Mouse (Mus musculus) testis, postnatal 14 days (tissue): ENCODE measurements around the gene Gimap4.
A peak's percentile ranks its signal among the peaks of the same experiment; 100 is the strongest.

ENCODE experiments used
- DNase-seq: peaks from one replicate; pipeline ENCODE4 v3.0.0; 2021; ENCODE audit warnings: low spot score

Gimap4 gene

GRCm38 (mm10) chr6:48684319-48684718 lies at the start of gene Gimap4:
Gene Gimap4 (plus strand): TSS chr6:48684549.
- DNase-seq = no peak

DNA sequence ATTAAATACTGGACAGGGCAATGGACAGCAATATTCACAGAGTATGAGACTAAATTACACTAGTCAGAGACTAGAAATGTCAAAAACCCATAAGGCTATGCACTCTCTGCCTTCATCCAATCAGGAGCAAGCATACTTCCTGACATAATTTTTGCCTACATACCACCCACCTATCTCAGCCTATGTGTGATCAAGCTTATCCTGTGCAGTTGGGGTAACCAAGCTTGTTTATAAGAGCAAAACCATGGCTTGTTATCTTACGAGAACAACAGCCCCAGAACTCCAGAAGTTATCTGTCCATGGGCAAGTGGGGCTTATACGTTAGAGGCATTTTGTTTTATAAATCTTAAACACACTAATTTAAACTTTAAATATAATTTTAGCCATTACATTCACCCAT lies 49.2 kb upstream of the Gimap4 start:
- no peak for DNase-seq

DNA sequence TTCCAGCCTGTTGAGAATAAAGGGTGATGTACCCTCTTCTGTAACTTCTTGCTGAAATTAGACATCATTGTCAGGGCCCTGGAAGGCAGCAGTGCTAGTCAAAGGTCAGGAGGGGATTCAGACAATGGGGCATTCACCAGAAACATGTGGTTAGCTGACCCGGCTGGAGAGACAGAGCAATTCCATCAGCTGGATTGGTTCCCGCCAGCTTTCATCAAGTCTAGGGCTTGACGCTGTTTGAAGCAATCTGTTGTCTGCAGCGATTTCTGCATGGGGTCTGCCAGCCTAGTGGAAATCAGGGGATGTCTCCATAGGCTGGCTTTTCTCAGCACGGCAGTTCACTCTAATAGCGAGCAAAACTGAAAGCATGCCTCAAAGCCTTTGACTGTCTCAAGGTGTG lies 47.8 kb upstream of the Gimap4 start:
- no peak for DNase-seq

GRCm38 (mm10) chr6:48637811-48638500 lies 46.4 kb upstream of the Gimap4 start:
- DNase-seq = no peak

- no peak for DNase-seq
These were observed 45.8 kb upstream of the Gimap4 start for GRCm38 (mm10) chr6:48638553-48638952.

DNA sequence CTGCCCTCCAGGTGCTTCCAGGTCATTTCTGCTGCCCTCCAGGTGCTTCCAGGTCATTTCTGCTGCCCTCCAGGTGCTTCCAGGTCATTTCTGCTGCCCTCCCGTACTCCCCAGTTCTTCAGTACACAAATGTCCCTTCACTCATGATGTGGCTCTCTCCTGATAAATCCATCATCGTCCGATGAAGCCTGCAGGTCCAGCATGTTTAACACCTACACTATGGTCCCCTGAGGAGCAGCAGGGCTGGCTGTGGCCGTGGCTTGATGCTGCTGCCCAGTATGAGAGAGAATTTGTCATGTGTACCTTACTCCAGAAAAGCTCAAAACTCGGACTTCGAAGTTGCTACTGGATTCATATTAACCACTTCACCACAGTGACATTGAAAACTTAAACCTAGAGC lies 43.0 kb upstream of the Gimap4 start:
- no peak for DNase-seq

- no peak for DNase-seq
These were observed 41.5 kb upstream of the Gimap4 start for GRCm38 (mm10) chr6:48642764-48643292.

DNA sequence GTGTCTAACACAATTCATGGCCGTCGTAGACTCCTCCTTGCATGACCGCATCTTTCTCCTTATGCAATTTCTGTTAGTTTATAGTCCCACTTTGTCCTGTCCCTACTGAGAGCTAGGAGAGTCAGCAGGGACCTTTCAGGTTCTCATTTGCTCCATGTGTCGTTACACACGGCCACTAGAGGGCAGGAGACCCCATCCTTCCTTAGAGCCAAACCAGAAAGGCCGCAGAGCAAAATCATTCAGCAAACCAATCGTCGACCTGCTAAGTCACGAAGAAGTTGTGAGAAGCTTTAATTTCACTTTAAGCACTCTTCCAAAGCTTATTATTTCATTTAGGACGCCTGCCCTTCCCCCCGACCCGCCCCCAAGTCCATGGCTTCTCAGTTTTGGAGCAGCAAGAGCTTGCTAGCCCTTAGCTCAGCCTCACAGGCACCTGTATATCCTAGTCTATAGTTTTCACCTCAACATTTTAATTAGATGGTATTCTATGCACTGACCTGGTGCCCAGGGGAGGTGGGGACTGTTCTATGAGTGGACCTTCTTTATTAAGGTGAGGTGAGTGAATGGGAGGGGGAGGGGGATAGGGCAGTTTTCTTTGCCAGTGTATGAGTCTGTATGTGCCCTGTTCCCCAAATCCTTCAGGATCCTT lies 38.6 kb upstream of the Gimap4 start:
- peak; percentile 32 for DNase-seq

DNA sequence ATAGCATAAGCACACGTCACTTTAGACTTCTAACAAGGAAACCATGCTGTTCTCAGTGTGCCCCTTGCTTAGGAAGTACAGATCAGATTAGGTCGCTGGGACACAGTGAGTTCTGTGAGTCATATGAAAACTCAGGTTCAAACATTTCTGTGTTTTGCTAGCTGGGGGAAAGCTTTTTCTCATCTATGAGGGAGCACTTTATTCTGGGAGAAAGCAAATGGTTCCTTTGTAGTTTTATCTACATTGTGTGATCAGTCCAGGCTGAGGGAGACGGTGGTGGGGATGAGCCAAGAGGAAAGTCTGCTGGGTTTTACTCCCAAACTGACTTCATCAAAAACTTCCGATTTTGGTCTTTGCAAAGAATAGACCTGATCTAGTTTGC lies 38.0 kb upstream of the Gimap4 start:
- no peak for DNase-seq

GRCm38 (mm10) chr6:48646995-48647394 lies 37.4 kb upstream of the Gimap4 start, which contains the start of gene Gimap8:
Gene Gimap8 (plus strand): TSS chr6:48647234.
- no peak for DNase-seq

- no peak for DNase-seq
These were observed 36.7 kb upstream of the Gimap4 start for GRCm38 (mm10) chr6:48647611-48648010.

DNA sequence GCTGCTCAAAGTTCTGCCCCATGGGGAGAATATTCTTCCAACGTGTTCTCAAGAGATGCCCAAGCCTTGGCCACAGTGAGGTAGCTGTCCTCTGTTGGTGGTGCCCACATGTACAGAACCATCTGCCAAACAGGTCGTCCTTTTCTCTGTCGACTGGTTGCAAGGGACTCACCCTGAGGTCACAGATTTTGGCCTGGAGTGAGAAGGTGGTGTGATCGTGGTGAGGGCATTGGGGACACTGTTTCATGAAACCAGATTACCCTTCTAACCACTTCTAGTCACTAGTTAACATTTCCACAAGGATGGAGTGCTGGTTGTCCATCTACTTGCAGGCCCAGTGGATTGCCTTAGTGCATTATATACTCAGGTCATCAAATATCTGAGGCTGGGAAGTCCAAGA lies 35.6 kb upstream of the Gimap4 start:
- no peak for DNase-seq

DNA sequence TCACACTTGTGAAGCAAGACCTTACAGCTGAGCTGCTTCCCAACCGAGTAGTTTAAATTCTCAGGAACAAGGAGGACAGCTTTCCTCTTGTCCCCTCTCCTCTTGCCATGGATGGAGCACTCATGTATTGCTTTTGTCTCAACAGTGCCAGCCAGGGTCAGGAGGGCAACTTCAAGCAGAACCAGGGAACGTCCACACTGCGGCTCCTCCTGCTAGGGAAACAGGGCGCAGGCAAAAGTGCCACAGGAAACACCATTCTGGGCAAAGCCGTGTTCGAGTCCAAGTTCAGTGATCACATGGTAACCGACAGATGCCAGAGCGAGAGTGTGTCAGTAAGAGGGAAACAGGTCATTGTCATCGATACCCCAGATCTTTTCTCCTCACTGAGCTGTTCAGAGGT lies 34.3 kb upstream of the Gimap4 start:
- no peak for DNase-seq

- DNase-seq = no peak
These were observed 25.6 kb upstream of the Gimap4 start for GRCm38 (mm10) chr6:48658721-48659120.

- DNase-seq = no peak
These were observed 19.6 kb upstream of the Gimap4 start for GRCm38 (mm10) chr6:48664750-48665149.

GRCm38 (mm10) chr6:48665471-48665870 lies 18.9 kb upstream of the Gimap4 start:
- DNase-seq = no peak

GRCm38 (mm10) chr6:48666159-48666586 lies 18.2 kb upstream of the Gimap4 start:
- no peak for DNase-seq

- DNase-seq = no peak
These were observed 16.3 kb upstream of the Gimap4 start for GRCm38 (mm10) chr6:48668022-48668421.

DNA sequence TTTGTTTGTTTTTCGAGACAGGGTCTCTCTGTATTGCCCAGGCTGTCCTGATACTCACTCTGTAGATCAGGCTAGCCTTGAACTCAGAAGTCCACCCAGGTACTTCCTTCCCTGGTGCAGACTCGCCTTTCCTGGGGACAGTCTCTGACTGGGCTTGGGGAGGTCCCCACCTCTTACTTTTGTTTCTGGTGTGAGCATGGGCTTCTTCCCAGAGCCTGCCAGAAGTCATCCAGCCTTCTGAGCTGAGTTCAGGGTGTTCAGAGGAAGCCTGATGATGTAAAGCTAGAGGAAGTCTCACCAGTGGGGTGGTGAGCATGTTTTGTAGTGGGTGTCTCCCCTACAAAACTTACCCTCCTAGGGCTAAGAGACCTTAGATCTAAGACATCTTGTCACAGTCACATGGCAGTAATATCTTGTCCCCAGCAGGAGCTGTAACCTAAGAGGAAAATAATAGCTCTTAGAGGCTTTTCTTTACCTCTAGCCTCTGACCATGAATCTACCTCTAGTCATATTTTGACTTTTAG lies 14.8 kb upstream of the Gimap4 start:
- DNase-seq = no peak

- no peak for DNase-seq
These were observed 9.9 kb upstream of the Gimap4 start for GRCm38 (mm10) chr6:48674291-48675058.

DNA sequence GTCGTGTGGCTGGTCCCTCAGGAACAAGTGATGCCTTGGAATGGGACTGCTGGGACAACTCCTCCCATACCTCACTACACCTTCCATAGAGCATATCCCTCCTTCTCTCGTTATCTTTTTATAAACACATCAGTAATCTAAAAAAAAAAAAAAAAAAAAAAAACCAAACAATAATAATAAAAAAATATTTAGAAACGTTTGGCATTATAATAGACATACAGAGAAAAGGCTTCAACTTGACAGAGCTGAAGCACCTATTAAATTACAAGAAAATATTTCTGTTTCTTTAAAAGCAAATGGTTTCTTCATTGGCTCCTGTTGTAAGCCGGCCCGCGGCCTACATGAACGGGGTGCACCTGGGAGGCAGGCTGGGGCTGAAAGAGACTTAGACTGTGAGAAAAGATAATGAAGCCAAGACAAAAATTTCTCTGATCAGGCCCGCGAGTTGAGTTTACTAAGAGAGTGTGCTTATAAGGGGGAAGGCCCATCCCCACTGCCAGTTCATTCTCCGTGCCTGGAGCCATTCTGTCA lies 8.9 kb upstream of the Gimap4 start:
- DNase-seq = peak; percentile 8
